Mouse (Mus musculus): Measurements from ENCODE around the gene Zmat5. TPM values are rescaled to one million over a fixed set of nuclear protein-coding genes. Genes with fewer than 3 reads are reported as not detected.
A peak's percentile ranks its signal among the peaks of the same experiment; 100 is the strongest.

Zmat5 gene
- total and polyA plus RNA-seq, 3 experiments: 22.2 to 36.2 (median 26.3) TPM

DNA sequence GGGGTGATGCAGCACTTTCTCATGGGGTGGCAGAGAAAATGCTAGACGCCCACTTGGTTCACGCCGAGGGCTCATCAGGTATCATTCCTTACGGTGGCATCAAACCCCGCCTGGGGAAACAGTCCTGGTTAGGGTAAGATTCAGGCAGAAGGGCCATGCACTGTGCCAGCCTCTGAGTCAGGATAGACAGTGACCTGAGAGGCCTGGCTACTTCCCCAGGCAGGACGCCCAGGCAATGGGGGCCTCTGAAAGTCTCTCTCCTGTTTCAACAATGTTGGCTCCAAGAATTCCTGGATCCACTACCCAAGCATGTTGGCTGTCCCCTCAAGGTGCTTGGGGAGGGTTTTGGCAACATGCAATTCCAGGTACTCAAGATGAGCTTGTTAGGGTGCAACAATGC lies 65.4 kb downstream of the Zmat5 start:
- no peak for TF ChIP-seq POLR2A (IDR thresholded peaks at IDR 0.05; ENCODE audit: insufficient read depth, low read depth, low read length)
- no peak for TF ChIP-seq CTCF (IDR thresholded peaks at IDR 0.05)
- no peak for TF ChIP-seq EP300 (IDR thresholded peaks at IDR 0.05; ENCODE audit: insufficient read depth, low read depth, low read length)
- WGBS: 90% methylated on average over 6 of the region's 6 CpGs
- no peak overlapping the region for H3K9ac ChIP-seq (ENCODE audit: low read depth, low read length)
- no peaks in the 10 kb centered on the region for H3K36me3 ChIP-seq (ENCODE audit: control insufficient read depth, insufficient read depth, low read length)
- intact Hi-C loops (cut with DNase I): loop anchor here (5.0 kb wide), 1 partner anchor 333 kb away; no protein-coding TSS in a partner anchor
- no peaks in the 10 kb centered on the region for H3K79me2 ChIP-seq (replicated peaks; ENCODE audit: control insufficient read depth, insufficient read depth, low read length)
- no peaks in the 10 kb centered on the region; the same call in 1 of the 2 replicates for H3K4me1 ChIP-seq (ENCODE audit: control insufficient read depth, insufficient read depth, low read length)
- H3K4me3 ChIP-seq: no peak overlapping the region
- H3K27me3 ChIP-seq (ENCODE audit: control insufficient read depth, insufficient read depth, low read length): no peaks in the 10 kb centered on the region
- H3K27ac ChIP-seq: no peak overlapping the region
- DNase-seq: no peak

- no peaks in the 10 kb centered on the region for H3K36me3 ChIP-seq (ENCODE audit: control insufficient read depth, insufficient read depth, low read length)
- no peak for TF ChIP-seq EP300 (IDR thresholded peaks at IDR 0.05; ENCODE audit: insufficient read depth, low read depth, low read length)
- no peak for TF ChIP-seq POLR2A (IDR thresholded peaks at IDR 0.05; ENCODE audit: insufficient read depth, low read depth, low read length)
- TF ChIP-seq CTCF (IDR thresholded peaks at IDR 0.05): no peak
- H3K79me2 ChIP-seq (replicated peaks; ENCODE audit: control insufficient read depth, insufficient read depth, low read length): no peaks in the 10 kb centered on the region
- intact Hi-C loops (cut with DNase I): loop anchor here (5.0 kb wide), 1 partner anchor 334 kb away; no protein-coding TSS in a partner anchor
- H3K27ac ChIP-seq: no peak overlapping the region
- H3K9ac ChIP-seq (ENCODE audit: low read depth, low read length): no peak overlapping the region
- H3K27me3 ChIP-seq (ENCODE audit: control insufficient read depth, insufficient read depth, low read length): no peaks in the 10 kb centered on the region
- WGBS: 68% methylated on average over 7 of the region's 7 CpGs
- H3K4me1 ChIP-seq (ENCODE audit: control insufficient read depth, insufficient read depth, low read length): no peaks in the 10 kb centered on the region; the same call in 1 of the 2 replicates
- no peak for DNase-seq
- no peak overlapping the region for H3K4me3 ChIP-seq
Observed at GRCm38 (mm10) chr11:4771756-4772155, 67.3 kb downstream of the Zmat5 start.

DNA sequence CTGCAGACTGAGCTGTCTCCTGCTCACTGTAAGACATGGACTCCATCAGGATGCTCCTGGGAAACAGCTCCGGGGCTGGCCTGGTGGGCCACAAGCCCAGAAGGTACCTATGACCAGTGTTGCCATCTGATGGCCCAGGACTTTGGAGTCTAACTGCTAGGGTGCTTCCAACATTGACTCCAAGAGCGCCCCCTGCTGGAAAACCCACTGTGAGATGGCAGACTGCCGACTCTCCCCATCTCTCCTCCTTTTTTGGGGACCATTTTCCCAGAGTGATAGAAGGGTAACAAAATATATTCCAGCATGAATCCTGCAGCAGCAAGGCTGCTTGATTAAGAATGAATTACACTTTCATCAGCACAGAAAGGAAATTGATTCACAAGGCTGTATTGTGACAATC lies 68.4 kb downstream of the Zmat5 start:
- Histone ChIP-seq H3K27me3 (ENCODE audit: control insufficient read depth, insufficient read depth, low read length) (no peaks in the 10 kb centered on the region), H3K9ac (ENCODE audit: low read depth, low read length) (no peak overlapping the region), H3K4me1 (ENCODE audit: control insufficient read depth, insufficient read depth, low read length) (no peaks in the 10 kb centered on the region; the same call in 1 of the 2 replicates), H3K4me3 (no peak overlapping the region), H3K36me3 (ENCODE audit: control insufficient read depth, insufficient read depth, low read length) (no peaks in the 10 kb centered on the region), H3K79me2 (replicated peaks; ENCODE audit: control insufficient read depth, insufficient read depth, low read length) (no peaks in the 10 kb centered on the region), H3K27ac (no peak overlapping the region)
- 41% methylated on average over 3 of the region's 3 CpGs for WGBS
- TF ChIP-seq EP300 (IDR thresholded peaks at IDR 0.05; ENCODE audit: insufficient read depth, low read depth, low read length) (no peak), POLR2A (IDR thresholded peaks at IDR 0.05; ENCODE audit: insufficient read depth, low read depth, low read length) (no peak), CTCF (IDR thresholded peaks at IDR 0.05) (peak; percentile 80)
- intact Hi-C loops (cut with DNase I): loop anchor here (5.0 kb wide), 1 partner anchor 336 kb away; no protein-coding TSS in a partner anchor
- DNase-seq: peak; percentile 37 to 66

DNA sequence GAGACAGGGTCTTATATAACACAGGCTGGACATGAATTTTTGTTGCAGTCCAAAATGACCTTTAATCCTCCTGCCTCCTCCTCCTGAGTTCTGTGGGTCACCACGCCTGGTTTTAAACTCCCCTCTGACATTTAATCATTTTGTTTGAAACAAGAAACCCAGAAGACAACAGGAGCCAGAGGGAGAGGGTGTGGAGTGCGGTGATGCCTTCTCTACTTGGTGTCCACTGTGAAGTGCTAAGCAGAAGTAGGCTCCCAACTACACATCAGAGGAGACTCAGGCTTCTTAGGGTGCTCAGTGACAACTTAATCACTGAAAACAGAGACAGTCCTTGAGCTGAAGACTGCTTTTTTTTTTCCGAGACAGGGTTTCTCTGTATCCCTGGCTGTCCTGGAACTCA lies 76.4 kb downstream of the Zmat5 start:
- 88% methylated on average over 3 of the region's 3 CpGs for WGBS
- DNase-seq: no peak
- H3K27ac ChIP-seq: no peak overlapping the region
- no peaks in the 10 kb centered on the region for H3K27me3 ChIP-seq (ENCODE audit: control insufficient read depth, insufficient read depth, low read length)
- H3K36me3 ChIP-seq (ENCODE audit: control insufficient read depth, insufficient read depth, low read length): no peaks in the 10 kb centered on the region
- TF ChIP-seq POLR2A (IDR thresholded peaks at IDR 0.05; ENCODE audit: insufficient read depth, low read depth, low read length): no peak
- no peak for TF ChIP-seq CTCF (IDR thresholded peaks at IDR 0.05)
- no peak for TF ChIP-seq EP300 (IDR thresholded peaks at IDR 0.05; ENCODE audit: insufficient read depth, low read depth, low read length)
- H3K4me1 ChIP-seq (ENCODE audit: control insufficient read depth, insufficient read depth, low read length): peaks cover 2% of the 10 kb centered on the region; the same call in 1 of the 2 replicates
- H3K9ac ChIP-seq (ENCODE audit: low read depth, low read length): no peak overlapping the region
- intact Hi-C loops (cut with DNase I): no loop called here
- H3K79me2 ChIP-seq (replicated peaks; ENCODE audit: control insufficient read depth, insufficient read depth, low read length): no peaks in the 10 kb centered on the region
- no peak overlapping the region for H3K4me3 ChIP-seq

DNA sequence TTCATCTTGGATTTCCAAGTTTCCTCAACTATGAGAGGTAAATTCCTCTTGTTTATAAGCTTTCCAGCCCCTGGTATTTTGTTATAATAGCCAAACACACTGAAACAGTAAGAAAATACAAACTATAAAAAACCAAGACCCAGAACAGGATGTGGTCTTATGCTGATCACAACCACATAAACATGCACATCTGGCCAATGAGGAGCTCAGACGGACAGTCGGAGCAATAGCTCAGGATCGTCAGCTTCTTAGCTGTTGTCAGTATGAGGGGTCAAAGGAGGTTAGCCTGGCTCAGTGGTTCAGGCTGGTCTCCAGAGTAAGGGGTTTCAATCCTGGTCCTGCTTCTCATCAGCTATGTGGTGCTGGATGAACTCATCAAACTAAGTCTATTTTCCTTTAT lies 78.6 kb downstream of the Zmat5 start:
- 95% methylated on average over 3 of the region's 3 CpGs for WGBS

DNA sequence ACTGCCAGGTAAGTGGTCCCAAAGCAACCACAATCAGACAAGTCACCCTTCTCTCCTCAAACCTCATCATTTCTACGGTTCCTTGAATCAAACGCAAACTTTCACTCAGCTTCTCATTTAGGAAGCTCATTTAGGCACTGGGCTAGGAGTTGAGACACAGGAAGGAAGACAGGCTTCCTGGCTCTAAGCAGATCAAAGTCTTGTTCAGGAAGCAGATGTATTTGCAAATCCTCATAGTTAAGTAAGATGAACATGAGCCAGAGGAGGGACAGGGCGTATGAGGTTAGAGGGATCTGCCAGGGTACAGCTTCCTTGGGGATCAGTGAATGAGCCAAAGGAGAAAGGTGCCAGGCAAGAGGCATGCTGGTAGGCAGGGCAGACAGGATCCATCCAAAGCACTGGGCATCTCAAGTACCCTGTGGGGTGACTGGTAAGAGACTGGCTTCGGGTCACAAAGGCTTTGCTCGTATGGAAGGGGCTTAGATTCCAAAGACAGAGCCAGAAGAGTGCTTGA lies 80.2 kb downstream of the Zmat5 start:
- TF ChIP-seq CTCF (IDR thresholded peaks at IDR 0.05): no peak
- 40% methylated on average over 5 of the region's 5 CpGs for WGBS
- no peak for DNase-seq
- intact Hi-C loops (cut with DNase I): no loop called here
- peaks cover 2% of the 10 kb centered on the region; the same call in 1 of the 2 replicates for H3K4me1 ChIP-seq (ENCODE audit: control insufficient read depth, insufficient read depth, low read length)
- H3K9ac ChIP-seq (ENCODE audit: low read depth, low read length): no peak overlapping the region; the same call in 1 of the 2 replicates
- no peak overlapping the region for H3K27ac ChIP-seq
- no peak overlapping the region for H3K4me3 ChIP-seq
- no peaks in the 10 kb centered on the region for H3K36me3 ChIP-seq (ENCODE audit: control insufficient read depth, insufficient read depth, low read length)
- no peaks in the 10 kb centered on the region for H3K79me2 ChIP-seq (replicated peaks; ENCODE audit: control insufficient read depth, insufficient read depth, low read length)
- no peaks in the 10 kb centered on the region for H3K27me3 ChIP-seq (ENCODE audit: control insufficient read depth, insufficient read depth, low read length)

More for the DNA sequence above, 78.6 kb downstream of the Zmat5 start:
- TF ChIP-seq POLR2A (IDR thresholded peaks at IDR 0.05; ENCODE audit: insufficient read depth, low read depth, low read length) (no peak), CTCF (IDR thresholded peaks at IDR 0.05) (no peak), EP300 (IDR thresholded peaks at IDR 0.05; ENCODE audit: insufficient read depth, low read depth, low read length) (no peak)
- Histone ChIP-seq H3K36me3 (ENCODE audit: control insufficient read depth, insufficient read depth, low read length) (no peaks in the 10 kb centered on the region), H3K9ac (ENCODE audit: low read depth, low read length) (no peak overlapping the region), H3K27ac (no peak overlapping the region), H3K79me2 (replicated peaks; ENCODE audit: control insufficient read depth, insufficient read depth, low read length) (no peaks in the 10 kb centered on the region), H3K27me3 (ENCODE audit: control insufficient read depth, insufficient read depth, low read length) (no peaks in the 10 kb centered on the region), H3K4me1 (ENCODE audit: control insufficient read depth, insufficient read depth, low read length) (peaks cover 2% of the 10 kb centered on the region; the same call in 1 of the 2 replicates), H3K4me3 (no peak overlapping the region)
- intact Hi-C loops (cut with DNase I): no loop called here
- no peak for DNase-seq

Other genes starting within 250 kb of the Zmat5 start
- gene Mtmr3, start 109.8 kb upstream of the Zmat5 start, total RNA-seq (2021): 10 to 100 TPM; 43.9 to 50.8 TPM
- 24.4 and 37.5 TPM in 2 replicates for gene Mtmr3, start 109.8 kb upstream of the Zmat5 start, polyA plus RNA-seq (2012; rRNA removed)
- not detected for gene Gm11032, start 84.6 kb upstream of the Zmat5 start, total RNA-seq (2021)
- not detected in 2 replicates for gene Gm11032, start 84.6 kb upstream of the Zmat5 start, polyA plus RNA-seq (2012; rRNA removed)
- 10 to 100 TPM; 14.1 to 14.5 TPM for gene Ascc2, start 66.9 kb upstream of the Zmat5 start, total RNA-seq (2021)
- gene Ascc2, start 66.9 kb upstream of the Zmat5 start, polyA plus RNA-seq (2012; rRNA removed): 9.7 and 12.6 TPM in 2 replicates
- 1,000 to 10,000 TPM; 1,404 to 1,617 TPM for gene Uqcr10, start 336 bp upstream of the Zmat5 start, total RNA-seq (2021)
- 2,007 and 2,149 TPM in 2 replicates for gene Uqcr10, start 336 bp upstream of the Zmat5 start, polyA plus RNA-seq (2012; rRNA removed)
- not detected for gene Cabp7, start 42.1 kb downstream of the Zmat5 start, total RNA-seq (2021)
- not detected in 2 replicates for gene Cabp7, start 42.1 kb downstream of the Zmat5 start, polyA plus RNA-seq (2012; rRNA removed)
- gene Nf2, start 144.9 kb downstream of the Zmat5 start, total RNA-seq (2021): 10 to 100 TPM; 77.1 to 85.0 TPM
- 57.1 and 85.2 TPM in 2 replicates for gene Nf2, start 144.9 kb downstream of the Zmat5 start, polyA plus RNA-seq (2012; rRNA removed)
- under 1 TPM; 0.50 to 0.75 TPM for gene Nipsnap1, start 169.3 kb downstream of the Zmat5 start, total RNA-seq (2021)
- gene Nipsnap1, start 169.3 kb downstream of the Zmat5 start, polyA plus RNA-seq (2012; rRNA removed): 1.6 and 3.6 TPM in 2 replicates
- 10 to 100 TPM; 16.2 to 16.5 TPM for gene Thoc5, start 190.6 kb downstream of the Zmat5 start, total RNA-seq (2021)
- gene Thoc5, start 190.6 kb downstream of the Zmat5 start, polyA plus RNA-seq (2012; rRNA removed): 12.8 and 15.8 TPM in 2 replicates
- gene Nefh, start 243.4 kb downstream of the Zmat5 start, total RNA-seq (2021): under 1 TPM in 1 of 2 experiments, not detected in 1; 0.05 TPM
- gene Nefh, start 243.4 kb downstream of the Zmat5 start, polyA plus RNA-seq (2012; rRNA removed): 0.06 and 0.08 TPM in 2 replicates